ENCODE assay signal across 13 mouse cellular contexts in genomic region chr3:130838626-130839422, GRCm38 (mm10).
DNase-seq lines count a peak whose midpoint lies in the region; ATAC-seq and TF ChIP-seq lines count a peak whose summit lies in the region.
"Had no signal": no experiment of that assay in that cellular context is flagged by ENCODE, and none has a peak within 500 bp of the region (broad histone marks: within the 10 kb centered on the region; RNA-seq: fewer than 3 reads in every experiment).

No protein-coding gene starts in this region.

- peak overlapping the region; percentile 55; the same call in 1 of the 2 replicates for H3K27ac ChIP-seq in forebrain, embryonic 14.5 days (ENCODE audit: low read depth, low read length)
- H3K27ac ChIP-seq in stomach, postnatal 0 days (replicated peaks) = no peak overlapping the region
- H3K27ac ChIP-seq: heart, embryonic 15.5 days; hindbrain, embryonic 15.5 days; liver, embryonic 14.5 days had no signal

- H3K4me2 ChIP-seq in forebrain, embryonic 14.5 days (ENCODE audit: low read length) = 0 out of 2 replicates have a peak overlapping the region, but pooled peaks have one; percentile 12
- H3K4me2 ChIP-seq in stomach, postnatal 0 days (replicated peaks; ENCODE audit: low read depth) = no peak overlapping the region
- H3K4me2 ChIP-seq: heart, embryonic 15.5 days; hindbrain, embryonic 15.5 days had no signal

- no peak overlapping the region for H3K4me3 ChIP-seq in forebrain, embryonic 14.5 days (ENCODE audit: low read depth, low read length)
- no peak overlapping the region for H3K4me3 ChIP-seq in stomach, postnatal 0 days (ENCODE audit: low read depth, low read length)
- H3K4me3 ChIP-seq: heart, embryonic 15.5 days; hindbrain, embryonic 15.5 days had no signal

- H3K4me1 ChIP-seq in forebrain, embryonic 14.5 days (ENCODE audit: control insufficient read depth, insufficient read depth, low read length) = no peaks in the 10 kb centered on the region
- H3K4me1 ChIP-seq in stomach, postnatal 0 days (replicated peaks; ENCODE audit: control insufficient read depth, insufficient read depth) = no peaks in the 10 kb centered on the region
- H3K4me1 ChIP-seq: heart, embryonic 15.5 days; hindbrain, embryonic 15.5 days had no signal

- H3K36me3 ChIP-seq in forebrain, embryonic 14.5 days (ENCODE audit: control insufficient read depth, insufficient read depth, low read length) = no peaks in the 10 kb centered on the region
- no peaks in the 10 kb centered on the region for H3K36me3 ChIP-seq in stomach, postnatal 0 days (ENCODE audit: control insufficient read depth, insufficient read depth, low read length)
- H3K36me3 ChIP-seq: heart, embryonic 15.5 days; hindbrain, embryonic 15.5 days had no signal

- DNase-seq in layer of hippocampus, postnatal 14 days (ENCODE audit: low spot score in 2 of 2) = peak; percentile 20 to 28
- no peak for DNase-seq in layer of hippocampus, adult 9-11 months
- DNase-seq in MN1 (ENCODE audit: low spot score) = peak; percentile 85
- DNase-seq in brain, embryonic 14.5 days (ENCODE audit: low read depth) = peak; percentile 91
- peak; percentile 85 for DNase-seq in forebrain, embryonic 14.5 days (ENCODE audit: low spot score)
- DNase-seq in stomach, postnatal 0 days (ENCODE audit: low spot score) = no peak
- DNase-seq in B cell, adult 2 months = no peak
- DNase-seq: adrenal gland, postnatal 25 days; cerebellum, adult 11 months; kidney, postnatal 25 days had no signal

- peak; percentile 86 for ATAC-seq in forebrain, embryonic 14.5 days
- no peak for ATAC-seq in stomach, postnatal 0 days (ENCODE audit: low FRiP score, low TSS enrichment)

- H3K9me3 ChIP-seq in forebrain, embryonic 14.5 days (replicated peaks; ENCODE audit: control insufficient read depth, low read length) = no peaks in the 10 kb centered on the region
- H3K9me3 ChIP-seq in stomach, postnatal 0 days (ENCODE audit: control insufficient read depth, low read length) = no peaks in the 10 kb centered on the region
- H3K9me3 ChIP-seq: heart, embryonic 15.5 days; hindbrain, embryonic 15.5 days had no signal

- 39% methylated on average over 19 of the region's 19 CpGs for WGBS in forebrain, embryonic 14.5 days
- WGBS in stomach, postnatal 0 days = 76% methylated on average over 19 of the region's 19 CpGs

- H3K9ac ChIP-seq in forebrain, embryonic 14.5 days (ENCODE audit: low read length) = no peak overlapping the region
- H3K9ac ChIP-seq in stomach, postnatal 0 days (ENCODE audit: low read length) = no peak overlapping the region
- H3K9ac ChIP-seq: heart, embryonic 15.5 days; hindbrain, embryonic 15.5 days; liver, embryonic 14.5 days had no signal

- H3K27me3 ChIP-seq in forebrain, embryonic 14.5 days (replicated peaks; ENCODE audit: control insufficient read depth, insufficient read depth, low read length) = no peaks in the 10 kb centered on the region
- H3K27me3 ChIP-seq in stomach, postnatal 0 days (ENCODE audit: control insufficient read depth, insufficient read depth, low read length) = no peaks in the 10 kb centered on the region
- H3K27me3 ChIP-seq: heart, embryonic 15.5 days had no signal

- no peak for TF ChIP-seq CTCF in brain, embryonic 14.5 days (IDR thresholded peaks at IDR 0.05; ENCODE audit: borderline replicate concordance, extremely low read depth, insufficient read depth, insufficient read length)
- TF ChIP-seq CTCF in stomach, postnatal 0 days (IDR thresholded peaks at IDR 0.05; ENCODE audit: low read depth) = no peak

- no peak for TF ChIP-seq POLR2A in brain, embryonic 14.5 days (IDR thresholded peaks at IDR 0.05; ENCODE audit: borderline replicate concordance, extremely low read depth, insufficient read depth, insufficient read length, poor library complexity, severe bottlenecking)

- no peak for TF ChIP-seq EP300 in stomach, postnatal 0 days (optimal IDR thresholded peaks at IDR 0.05)

Comparison
In these comparisons a context has a peak if more than half of its experiments do, and no peak if none do; other contexts are left out.
1. DNase-seq: peak in layer of hippocampus, postnatal 14 days (2 of 2), MN1 (single experiment), brain, embryonic 14.5 days (single experiment) and forebrain, embryonic 14.5 days (single experiment); none in layer of hippocampus, adult 9-11 months (single experiment), stomach, postnatal 0 days (single experiment) and B cell, adult 2 months (0 of 2).